Mouse (Mus musculus) cerebellum, postnatal 14 days (tissue): ENCODE measurements around the gene Pacsin3.

Source experiments
- DNase-seq, 2 experiments: peaks; one replicate each; pipeline ENCODE4 v3.0.0; 2021; ENCODE audit warnings: mixed read lengths in 2 of 2

The Pacsin3 gene

GRCm38 (mm10) chr2:91255661-91256150, at the start of gene Pacsin3:
Gene Pacsin3, plus strand, starts transcription at chr2:91255954.
- DNase-seq = peak; percentile 49 to 62

GRCm38 (mm10) chr2:91206254-91206775, 49.4 kb upstream of the Pacsin3 start:
- no peak for DNase-seq

DNA sequence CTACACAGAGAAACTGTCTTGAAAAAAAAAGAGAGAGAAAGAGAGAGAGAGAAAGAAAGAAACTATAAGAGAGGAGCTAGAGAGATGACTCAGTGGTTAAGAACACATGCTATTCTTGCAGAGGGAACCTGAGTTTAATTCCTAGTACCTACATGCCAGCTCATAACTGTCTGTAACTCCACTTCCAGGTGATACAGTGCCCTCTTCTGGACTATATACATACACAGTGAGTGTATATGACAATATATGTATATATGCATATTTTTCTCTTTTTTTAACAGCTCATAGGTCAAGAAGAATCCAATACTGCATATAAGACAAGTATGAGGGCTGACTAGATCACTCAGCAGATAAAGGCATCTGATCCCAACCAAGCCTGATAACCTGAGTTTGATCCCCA, 42.4 kb upstream of the Pacsin3 start:
- DNase-seq = no peak

- peak; percentile 63 to 73 for DNase-seq
These were observed 38.7 kb upstream of the Pacsin3 start for GRCm38 (mm10) chr2:91217032-91217431.

- no peak for DNase-seq
These were observed 35.3 kb upstream of the Pacsin3 start for GRCm38 (mm10) chr2:91220501-91220900.

GRCm38 (mm10) chr2:91223614-91224013, 32.1 kb upstream of the Pacsin3 start:
- peak; percentile 14 to 32 for DNase-seq

DNA sequence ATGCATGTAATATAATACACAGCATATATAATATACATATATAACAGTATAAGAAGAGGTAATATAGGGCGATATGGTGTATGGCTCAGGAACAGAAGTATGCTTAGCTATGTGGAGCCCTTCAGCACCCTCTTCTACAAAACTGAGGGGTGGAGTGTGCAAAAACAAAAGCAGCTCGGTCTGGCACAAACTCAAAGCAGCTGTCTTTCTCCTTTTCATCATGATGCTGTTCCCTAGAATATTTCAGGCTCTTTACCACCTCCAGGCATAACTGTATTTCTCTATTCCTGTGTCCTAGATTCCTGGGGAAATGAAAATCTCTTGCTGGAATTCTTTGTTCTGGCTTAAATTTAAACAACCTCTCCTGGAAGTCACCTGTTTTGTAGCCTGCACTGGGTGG, 26.0 kb upstream of the Pacsin3 start:
- DNase-seq = no peak

- peak; percentile 97 to 98 for DNase-seq
These were observed 18.9 kb upstream of the Pacsin3 start, which contains the start of gene Ddb2 for GRCm38 (mm10) chr2:91236601-91237510. Gene Ddb2, minus strand, starts transcription at chr2:91236982.

GRCm38 (mm10) chr2:91237511-91238080, 18.2 kb upstream of the Pacsin3 start:
- DNase-seq = peak; percentile 19 to 30

- no peak for DNase-seq
These were observed 13.2 kb upstream of the Pacsin3 start for GRCm38 (mm10) chr2:91242547-91242946.

DNA sequence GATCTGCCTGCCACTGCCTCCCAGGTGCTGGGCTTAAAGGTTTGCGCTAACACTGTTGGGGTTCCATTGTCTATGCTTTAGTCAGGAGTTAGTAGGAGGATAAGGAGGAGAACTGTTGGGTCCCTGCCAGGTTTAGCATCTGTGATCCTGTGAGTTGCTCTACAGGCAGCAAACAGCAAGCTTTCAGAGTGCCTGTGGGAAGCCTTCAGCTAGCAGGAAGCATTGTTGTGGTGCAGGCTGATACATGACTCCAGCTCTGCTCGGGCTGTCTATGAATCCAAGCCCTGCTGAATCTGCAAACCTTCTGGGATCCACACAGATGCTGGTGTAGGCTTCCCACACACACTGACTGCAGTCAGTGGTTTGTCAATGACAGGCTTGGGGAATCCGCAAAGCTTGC, 12.3 kb upstream of the Pacsin3 start:
- DNase-seq = peak in 1 of 2 experiments; percentile 24

DNA sequence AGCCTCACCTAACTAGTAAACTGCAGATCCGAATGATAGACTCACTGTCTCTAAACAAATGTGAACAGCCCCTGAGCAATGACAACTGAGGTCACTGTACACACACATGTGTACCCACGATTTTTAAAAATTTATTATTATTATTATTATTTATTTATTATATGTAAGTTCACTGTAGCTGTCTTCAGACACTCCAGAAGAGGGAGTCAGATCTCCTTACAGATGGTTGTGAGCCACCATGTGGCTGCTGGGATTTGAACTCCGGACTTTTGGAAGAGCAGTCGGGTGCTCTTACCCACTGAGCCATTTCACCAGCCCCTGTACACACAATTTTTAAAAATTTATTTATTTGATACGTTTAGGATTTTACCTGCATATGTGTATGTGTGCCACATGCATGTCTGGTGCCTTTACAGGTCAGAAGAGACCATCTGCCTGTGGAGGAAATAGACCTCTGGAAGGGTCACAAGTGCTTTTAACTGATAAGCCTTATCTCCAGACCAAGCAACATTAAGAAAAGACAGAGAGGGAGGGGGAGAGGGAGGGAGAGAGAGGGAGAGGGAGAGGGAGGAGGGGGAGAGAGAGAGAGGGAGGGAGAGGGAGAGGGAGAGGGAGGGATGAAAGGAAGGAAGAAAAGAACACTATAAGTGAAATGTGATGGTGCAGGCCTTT, 11.1 kb upstream of the Pacsin3 start:
- no peak for DNase-seq

- DNase-seq = no peak
These were observed 7.4 kb upstream of the Pacsin3 start for GRCm38 (mm10) chr2:91248366-91248765.

DNA sequence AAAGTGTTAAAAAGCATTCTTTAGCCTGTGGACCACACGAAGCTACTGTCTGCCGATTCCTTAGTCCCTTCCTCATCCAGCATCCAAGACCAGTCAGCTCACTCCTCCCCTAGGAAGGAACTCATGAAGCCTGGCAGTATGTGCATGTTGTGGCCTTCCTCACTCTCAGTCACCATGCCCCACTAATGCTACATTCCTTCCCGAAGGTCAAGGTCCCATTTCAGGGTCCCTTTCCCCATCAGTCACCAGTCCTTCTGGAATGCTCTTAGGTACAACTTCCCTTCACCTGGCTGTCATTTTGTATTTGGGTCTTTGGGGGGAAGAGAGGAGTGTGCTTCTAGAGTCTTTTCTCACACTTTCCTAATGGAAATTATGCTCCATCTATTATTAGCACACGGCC, 3.8 kb upstream of the Pacsin3 start:
- no peak for DNase-seq

DNA sequence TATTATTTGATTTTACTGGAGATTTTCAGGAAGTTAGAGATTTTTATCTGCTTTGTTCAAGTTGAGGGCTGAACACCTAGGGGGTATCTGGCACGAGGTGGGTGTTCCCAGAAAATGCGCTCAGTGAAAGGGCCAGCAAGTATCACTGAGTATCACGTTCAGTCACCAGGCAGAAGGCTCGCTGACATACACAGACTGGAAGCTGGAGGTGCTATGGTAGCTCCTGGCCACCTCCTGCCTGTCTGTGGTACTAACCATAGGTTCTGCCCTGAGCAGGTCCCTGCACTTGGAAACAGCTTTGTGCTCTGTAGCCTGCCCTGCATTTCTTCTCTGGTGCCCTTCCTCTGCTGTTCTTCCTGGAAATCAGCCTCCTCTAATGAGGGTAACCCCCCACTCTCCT, 3.2 kb upstream of the Pacsin3 start:
- no peak for DNase-seq

DNA sequence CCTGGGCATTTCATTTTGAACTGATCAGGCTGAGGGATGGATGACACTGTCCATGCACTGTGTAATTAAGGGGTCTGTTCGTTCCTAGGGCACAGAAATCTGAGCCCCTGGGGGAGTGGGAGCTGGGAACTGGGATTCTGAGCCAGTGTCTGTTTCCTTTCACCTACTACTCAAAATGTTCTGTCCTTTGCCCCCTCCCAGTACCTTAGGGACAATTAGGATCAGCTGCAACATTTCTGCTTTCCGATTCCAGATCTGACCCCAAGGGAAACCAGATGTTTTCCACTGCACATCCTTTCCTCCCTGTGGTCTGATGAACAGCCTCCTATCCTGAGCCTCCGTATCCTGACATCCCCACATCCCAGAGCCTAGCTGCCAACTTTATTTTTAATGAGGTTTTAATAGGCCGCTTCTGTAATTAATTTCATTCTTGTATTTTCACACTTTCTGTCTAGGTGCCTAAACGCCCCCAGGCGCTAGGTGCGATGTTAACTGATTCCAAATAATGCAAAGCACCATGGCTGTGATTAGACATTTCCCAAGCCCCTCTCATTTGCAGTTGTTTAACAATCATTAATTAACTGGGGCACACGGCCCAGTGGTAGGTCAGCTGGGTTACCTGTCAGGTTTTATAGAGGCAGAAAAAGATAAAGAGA, 901 bp upstream of the Pacsin3 start:
- DNase-seq = no peak

- peak; percentile 66 to 68 for DNase-seq
These were observed 737 bp downstream of the Pacsin3 start for GRCm38 (mm10) chr2:91256256-91257125.

DNA sequence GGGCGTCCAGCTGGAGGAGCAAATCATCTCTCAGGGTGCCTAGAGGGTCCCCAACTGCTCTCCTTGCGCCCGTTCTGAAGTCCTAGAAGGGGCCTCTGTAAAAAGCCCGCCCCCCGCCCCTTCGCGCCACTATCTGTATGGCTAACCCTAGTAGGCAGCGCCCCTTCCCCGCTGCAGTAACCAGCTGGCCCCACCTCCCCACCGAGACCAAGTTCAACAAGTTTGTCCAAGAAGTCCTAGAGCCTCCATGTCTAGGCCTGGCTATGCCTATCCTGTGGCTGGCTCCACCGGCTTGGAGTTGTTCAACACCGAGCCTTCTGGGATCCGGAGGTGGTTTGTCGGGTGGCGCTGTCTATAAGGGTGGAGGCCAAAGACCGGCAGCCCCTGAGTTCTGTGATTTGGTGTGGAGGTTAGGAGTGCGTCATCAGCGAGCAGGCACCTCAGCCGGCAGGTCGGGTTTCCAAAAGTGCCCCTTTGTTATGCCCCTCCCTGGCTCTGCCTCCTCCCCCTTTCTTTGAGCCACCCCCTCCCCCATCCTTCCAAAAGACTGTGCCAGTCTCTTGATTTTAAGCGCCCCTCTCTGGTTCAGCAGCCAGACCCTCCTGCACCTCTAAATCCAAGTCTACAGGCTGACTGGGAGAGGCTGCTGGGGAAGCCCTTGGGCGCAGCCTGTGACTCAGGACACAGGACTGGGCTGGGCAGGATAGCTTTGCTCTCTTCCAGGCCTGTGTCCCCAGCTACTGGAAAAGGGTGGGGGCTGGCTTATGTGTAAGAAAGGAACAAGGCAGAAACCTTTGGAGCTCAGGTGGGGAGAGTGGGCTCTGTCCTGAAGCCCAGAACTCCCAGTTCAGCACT, 1.6 kb downstream of the Pacsin3 start:
- DNase-seq = peak; percentile 50 to 57

GRCm38 (mm10) chr2:91258054-91258453, 2.3 kb downstream of the Pacsin3 start:
- peak; percentile 51 to 53 for DNase-seq

GRCm38 (mm10) chr2:91258830-91259229, 3.1 kb downstream of the Pacsin3 start:
- DNase-seq = no peak

- DNase-seq = no peak
These were observed 3.7 kb downstream of the Pacsin3 start for GRCm38 (mm10) chr2:91259493-91259892.
